Mouse (Mus musculus): Measurements from ENCODE around the gene Ctdspl. TPM values are rescaled to one million over a fixed set of nuclear protein-coding genes. Genes with fewer than 3 reads are reported as not detected.

Gene Ctdspl
- polyA plus RNA-seq, 1 experiment from 2014 or later: 7.9 TPM

GRCm38 (mm10) chr9:118891068-118891467 lies 35.2 kb upstream of the Ctdspl start:
- 87% methylated on average over 6 of the region's 6 CpGs for WGBS
- Histone ChIP-seq H3K27ac (replicated peaks) (no peak overlapping the region), H3K4me3 (replicated peaks) (no peak overlapping the region), H3K27me3 (replicated peaks) (no peaks in the 10 kb centered on the region), H3K9me3 (replicated peaks) (no peaks in the 10 kb centered on the region), H3K9ac (replicated peaks) (no peak overlapping the region), H3K4me1 (peaks cover 8% of the 10 kb centered on the region; the same call in 1 of the 2 replicates), H3K4me2 (no peak overlapping the region), H3K36me3 (no peaks in the 10 kb centered on the region)
- ATAC-seq (ENCODE audit: low FRiP score): no peak

GRCm38 (mm10) chr9:118891593-118891992 lies 34.7 kb upstream of the Ctdspl start:
- Histone ChIP-seq H3K9me3 (replicated peaks) (no peaks in the 10 kb centered on the region), H3K4me3 (replicated peaks) (no peak overlapping the region), H3K36me3 (no peaks in the 10 kb centered on the region), H3K27ac (replicated peaks) (no peak overlapping the region), H3K4me1 (peaks cover 8% of the 10 kb centered on the region; the same call in 1 of the 2 replicates), H3K9ac (replicated peaks) (no peak overlapping the region), H3K27me3 (replicated peaks) (no peaks in the 10 kb centered on the region), H3K4me2 (no peak overlapping the region)
- ATAC-seq (ENCODE audit: low FRiP score): no peak
- 78% methylated on average over 9 of the region's 9 CpGs for WGBS

- no peak overlapping the region for H3K9ac ChIP-seq (replicated peaks)
- H3K36me3 ChIP-seq: no peaks in the 10 kb centered on the region
- H3K9me3 ChIP-seq (replicated peaks): no peaks in the 10 kb centered on the region
- no peak overlapping the region for H3K27ac ChIP-seq (replicated peaks)
- no peaks in the 10 kb centered on the region for H3K27me3 ChIP-seq (replicated peaks)
- peaks cover 8% of the 10 kb centered on the region; the same call in 1 of the 2 replicates for H3K4me1 ChIP-seq
- ATAC-seq (ENCODE audit: low FRiP score): no peak
- H3K4me2 ChIP-seq: no peak overlapping the region
- WGBS: 68% methylated on average over 2 of the region's 2 CpGs
- H3K4me3 ChIP-seq (replicated peaks): no peak overlapping the region
Measured at GRCm38 (mm10) chr9:118895101-118895500, 31.2 kb upstream of the Ctdspl start.

GRCm38 (mm10) chr9:118900677-118901076 lies 25.6 kb upstream of the Ctdspl start:
- ATAC-seq (ENCODE audit: low FRiP score): no peak
- Histone ChIP-seq H3K9ac (replicated peaks) (no peak overlapping the region), H3K4me2 (no peak overlapping the region), H3K27me3 (replicated peaks) (0 out of 2 replicates have a peak, but pooled peaks cover 7% of the 10 kb centered on the region), H3K27ac (replicated peaks) (no peak overlapping the region), H3K9me3 (replicated peaks) (no peaks in the 10 kb centered on the region), H3K4me1 (no peaks in the 10 kb centered on the region), H3K36me3 (no peaks in the 10 kb centered on the region), H3K4me3 (replicated peaks) (no peak overlapping the region)
- 74% methylated on average over 2 of the region's 2 CpGs for WGBS

- H3K27me3 ChIP-seq (replicated peaks): 0 out of 2 replicates have a peak, but pooled peaks cover 7% of the 10 kb centered on the region
- no peak overlapping the region for H3K4me2 ChIP-seq
- H3K27ac ChIP-seq (replicated peaks): no peak overlapping the region
- H3K4me1 ChIP-seq: no peaks in the 10 kb centered on the region
- H3K4me3 ChIP-seq (replicated peaks): no peak overlapping the region
- no peak for ATAC-seq (ENCODE audit: low FRiP score)
- WGBS: 25% methylated on average over 6 of the region's 6 CpGs
- H3K9ac ChIP-seq (replicated peaks): no peak overlapping the region
- no peaks in the 10 kb centered on the region for H3K36me3 ChIP-seq
- no peaks in the 10 kb centered on the region for H3K9me3 ChIP-seq (replicated peaks)
Measured at GRCm38 (mm10) chr9:118901917-118902316, 24.3 kb upstream of the Ctdspl start.

- Histone ChIP-seq H3K27me3 (replicated peaks) (0 out of 2 replicates have a peak, but pooled peaks cover 7% of the 10 kb centered on the region), H3K4me1 (0 out of 2 replicates have a peak, but pooled peaks cover 3% of the 10 kb centered on the region), H3K4me2 (no peak overlapping the region), H3K27ac (replicated peaks) (no peak overlapping the region), H3K9ac (replicated peaks) (no peak overlapping the region), H3K9me3 (replicated peaks) (no peaks in the 10 kb centered on the region), H3K36me3 (no peaks in the 10 kb centered on the region), H3K4me3 (replicated peaks) (no peak overlapping the region)
- no peak; the same call in 1 of the 2 replicates for ATAC-seq (ENCODE audit: low FRiP score)
- WGBS: 52% methylated on average over 18 of the region's 18 CpGs
Measured at GRCm38 (mm10) chr9:118907934-118908620, 18.2 kb upstream of the Ctdspl start.

GRCm38 (mm10) chr9:118913048-118913447 lies 13.2 kb upstream of the Ctdspl start:
- Histone ChIP-seq H3K27ac (replicated peaks) (no peak overlapping the region), H3K4me3 (replicated peaks) (no peak overlapping the region), H3K9me3 (replicated peaks) (no peaks in the 10 kb centered on the region), H3K9ac (replicated peaks) (no peak overlapping the region), H3K4me2 (no peak overlapping the region), H3K27me3 (replicated peaks) (no peaks in the 10 kb centered on the region), H3K36me3 (no peaks in the 10 kb centered on the region), H3K4me1 (peaks cover 11% of the 10 kb centered on the region)
- no peak for ATAC-seq (ENCODE audit: low FRiP score)
- WGBS: 93% methylated on average over 9 of the region's 9 CpGs

- 87% methylated on average over 3 of the region's 3 CpGs for WGBS
- no peak overlapping the region for H3K4me2 ChIP-seq
- H3K9ac ChIP-seq (replicated peaks): no peak overlapping the region
- no peaks in the 10 kb centered on the region for H3K27me3 ChIP-seq (replicated peaks)
- H3K9me3 ChIP-seq (replicated peaks): no peaks in the 10 kb centered on the region
- H3K27ac ChIP-seq (replicated peaks): no peak overlapping the region
- no peaks in the 10 kb centered on the region for H3K36me3 ChIP-seq
- H3K4me3 ChIP-seq (replicated peaks): no peak overlapping the region
- H3K4me1 ChIP-seq: peaks cover 10% of the 10 kb centered on the region
- ATAC-seq (ENCODE audit: low FRiP score): no peak
Measured at GRCm38 (mm10) chr9:118913613-118914012, 12.6 kb upstream of the Ctdspl start.

GRCm38 (mm10) chr9:118914589-118914988 lies 11.7 kb upstream of the Ctdspl start:
- 33% methylated on average over 8 of the region's 8 CpGs for WGBS
- H3K9ac ChIP-seq (replicated peaks): no peak overlapping the region

GRCm38 (mm10) chr9:118915290-118915689 lies 11.0 kb upstream of the Ctdspl start:
- Histone ChIP-seq H3K36me3 (no peaks in the 10 kb centered on the region), H3K27ac (replicated peaks) (no peak overlapping the region), H3K27me3 (replicated peaks) (no peaks in the 10 kb centered on the region), H3K4me2 (no peak overlapping the region), H3K9me3 (replicated peaks) (no peaks in the 10 kb centered on the region), H3K9ac (replicated peaks) (no peak overlapping the region), H3K4me3 (replicated peaks) (no peak overlapping the region), H3K4me1 (peaks cover 21% of the 10 kb centered on the region)
- 60% methylated on average over 5 of the region's 5 CpGs for WGBS
- ATAC-seq (ENCODE audit: low FRiP score): no peak

More at GRCm38 (mm10) chr9:118914589-118914988, 11.7 kb upstream of the Ctdspl start:
- Histone ChIP-seq H3K4me1 (peaks cover 14% of the 10 kb centered on the region), H3K36me3 (no peaks in the 10 kb centered on the region), H3K4me2 (peak overlapping the region; percentile 9; the same call in 1 of the 2 replicates), H3K4me3 (replicated peaks) (no peak overlapping the region), H3K27ac (replicated peaks) (peak overlapping the region; percentile 61), H3K9me3 (replicated peaks) (no peaks in the 10 kb centered on the region), H3K27me3 (replicated peaks) (no peaks in the 10 kb centered on the region)
- ATAC-seq (ENCODE audit: low FRiP score): peak; percentile 40; the same call in 1 of the 2 replicates

- Histone ChIP-seq H3K36me3 (no peaks in the 10 kb centered on the region; the same call in 1 of the 2 replicates), H3K27ac (replicated peaks) (peak overlapping the region; percentile 71), H3K27me3 (replicated peaks) (no peaks in the 10 kb centered on the region), H3K4me3 (replicated peaks) (no peak overlapping the region), H3K9me3 (replicated peaks) (no peaks in the 10 kb centered on the region), H3K4me2 (peak overlapping the region; percentile 3; the same call in 1 of the 2 replicates), H3K4me1 (peaks cover 33% of the 10 kb centered on the region), H3K9ac (replicated peaks) (0 out of 2 replicates have a peak overlapping the region, but pooled peaks have one; percentile 3)
- ATAC-seq (ENCODE audit: low FRiP score): peak; percentile 66
- 55% methylated on average over 16 of the region's 16 CpGs for WGBS
Measured at GRCm38 (mm10) chr9:118919672-118920186, 6.5 kb upstream of the Ctdspl start.

Measured in neural tube, embryonic 15.5 days (tissue).